Mouse (Mus musculus) B cell, adult 2 months (primary cell): ENCODE measurements around the gene Speer4c.
"Not testable (repeated sequence)": the region's sequence is repeated elsewhere in the genome, so short reads cannot be mapped to it uniquely, and the experiment has no call there.

ENCODE experiments used
- DNase-seq, 2 experiments: peaks; one replicate each; pipeline ENCODE4 v3.0.0; 2022

Speer4c gene

DNA sequence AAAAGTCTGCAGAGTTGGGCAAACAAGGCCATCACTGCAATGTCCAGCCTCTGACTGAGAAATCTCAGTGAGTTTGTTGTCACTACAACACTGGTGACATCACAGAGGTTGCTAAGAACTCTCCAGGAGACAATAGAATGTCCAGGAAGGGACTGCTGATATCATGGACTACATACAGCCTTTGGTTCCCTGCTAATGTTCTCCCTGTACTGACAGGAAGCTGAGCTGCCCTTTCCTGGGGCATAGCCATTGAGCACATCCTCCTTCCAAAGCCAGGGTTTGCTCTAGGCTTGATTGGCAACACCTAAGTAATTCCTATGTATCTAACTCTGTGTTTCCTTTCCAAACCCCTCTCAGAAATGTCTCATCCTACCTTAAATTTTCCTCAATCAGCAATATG lies at the start of gene Speer4c:
Speer4c (minus strand) TSS at position 101 of the 400 bp plus-strand sequence.
- not testable (repeated sequence) for DNase-seq

DNA sequence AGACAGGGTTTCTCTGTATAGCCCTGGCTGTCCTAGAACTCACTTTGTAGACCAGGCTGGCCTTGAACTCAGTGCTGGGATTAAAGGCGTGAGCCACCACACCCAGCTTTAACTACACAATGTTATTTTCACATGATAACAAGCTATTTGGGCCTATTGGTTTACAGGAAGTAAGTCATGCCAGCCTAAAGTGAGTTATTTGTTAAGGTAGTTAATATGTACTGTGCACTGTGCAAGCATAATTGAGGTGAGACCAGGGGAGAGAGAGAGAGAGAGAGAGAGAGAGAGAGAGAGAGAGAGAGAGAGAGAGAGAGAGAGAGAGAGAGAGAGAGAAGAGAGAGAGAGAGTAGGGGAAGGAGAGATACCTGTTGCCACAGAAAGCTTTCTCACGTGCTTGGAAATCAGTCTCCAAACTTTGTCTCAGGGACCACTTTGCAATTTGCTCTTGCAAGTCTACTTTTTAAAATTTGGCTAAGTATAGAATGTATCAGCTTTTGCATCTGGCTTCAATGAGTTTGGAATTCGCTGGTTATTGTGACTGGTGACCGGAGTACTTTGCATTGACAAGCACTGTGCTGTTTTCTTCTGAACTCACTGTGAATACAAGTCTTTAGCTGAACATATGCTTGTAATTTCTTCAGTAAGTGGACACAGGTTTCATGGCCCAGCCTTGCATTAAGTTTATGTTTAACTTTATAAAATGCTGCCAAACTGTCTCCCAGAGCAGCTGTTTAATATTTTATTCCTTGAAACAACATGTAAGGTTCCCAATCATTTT lies 33.6 kb upstream of the Speer4c start:
- DNase-seq: no peak

DNA sequence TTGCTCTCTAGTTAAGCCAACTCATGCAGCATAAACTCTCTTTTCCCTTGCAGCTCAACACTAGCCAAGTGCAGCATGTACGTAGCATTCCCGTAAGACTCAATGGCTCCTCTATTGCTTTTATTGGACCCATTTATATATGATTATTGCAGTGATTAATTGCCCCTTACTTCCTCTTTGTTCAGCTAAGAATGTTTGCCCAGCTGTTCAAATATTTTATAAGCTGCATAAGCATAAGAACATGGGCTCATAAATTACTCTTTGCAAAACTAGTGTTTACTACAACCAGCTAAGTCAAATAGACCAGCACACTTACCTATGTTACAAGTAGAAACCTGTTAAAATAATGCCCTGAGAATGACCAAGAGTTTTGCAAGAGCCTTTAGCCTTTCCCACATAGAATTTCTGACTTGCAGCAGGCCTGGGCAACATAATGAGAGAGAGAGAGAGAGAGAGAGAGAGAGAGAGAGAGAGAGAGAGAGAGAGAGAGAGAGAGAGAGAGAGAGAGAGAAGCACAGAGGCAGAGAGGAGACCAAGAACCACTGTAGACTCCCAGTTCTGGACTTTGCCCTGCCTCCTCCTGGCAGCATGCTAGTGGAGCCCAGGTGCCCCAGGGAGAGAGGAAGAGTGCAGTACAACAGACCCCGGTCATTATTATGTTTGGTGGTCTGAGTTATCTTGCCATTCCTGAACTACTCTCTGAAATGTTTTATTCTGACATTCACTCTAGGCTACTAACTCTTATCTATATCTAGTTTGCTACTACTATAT lies 20.2 kb upstream of the Speer4c start:
- DNase-seq: no peak

DNA sequence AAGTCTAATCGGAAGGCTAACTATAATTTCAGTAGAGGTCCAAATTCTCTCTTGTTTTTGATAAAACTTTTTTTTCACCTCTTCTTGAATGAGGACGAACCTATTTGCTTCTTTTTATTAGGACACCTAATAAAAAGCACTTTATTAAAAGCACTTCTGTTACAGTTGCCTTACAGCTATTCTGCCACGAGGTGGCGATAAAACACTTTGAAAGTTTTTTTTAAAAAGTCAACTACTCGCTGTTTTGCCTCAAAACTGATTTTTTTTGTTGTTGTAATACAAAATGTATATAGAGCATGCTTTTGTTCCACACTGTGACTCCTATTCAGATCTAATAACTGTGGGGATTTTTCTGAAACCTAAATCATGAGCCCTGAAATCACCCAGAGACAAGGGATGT lies 11.2 kb downstream of the Speer4c start:
- not testable (repeated sequence) for DNase-seq

DNA sequence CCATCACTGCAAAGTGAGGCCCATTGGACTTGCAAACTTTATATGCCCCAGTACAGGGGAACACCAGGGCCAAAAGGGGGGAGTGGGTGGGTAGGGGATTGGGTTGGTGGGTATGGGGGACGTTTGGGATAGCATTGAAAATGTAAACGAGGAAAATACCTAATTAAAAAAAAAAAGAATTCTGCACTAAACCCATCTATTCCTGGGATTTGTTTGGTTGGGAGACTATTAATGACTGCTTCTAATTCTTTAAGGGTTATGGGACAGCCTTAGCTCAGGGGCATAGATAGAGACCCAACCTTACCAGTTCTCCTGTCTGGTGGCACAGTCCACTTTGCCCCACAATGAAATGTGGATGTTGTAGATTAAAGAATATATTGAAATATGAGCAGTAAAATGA lies 16.4 kb downstream of the Speer4c start:
- not testable (repeated sequence) for DNase-seq

DNA sequence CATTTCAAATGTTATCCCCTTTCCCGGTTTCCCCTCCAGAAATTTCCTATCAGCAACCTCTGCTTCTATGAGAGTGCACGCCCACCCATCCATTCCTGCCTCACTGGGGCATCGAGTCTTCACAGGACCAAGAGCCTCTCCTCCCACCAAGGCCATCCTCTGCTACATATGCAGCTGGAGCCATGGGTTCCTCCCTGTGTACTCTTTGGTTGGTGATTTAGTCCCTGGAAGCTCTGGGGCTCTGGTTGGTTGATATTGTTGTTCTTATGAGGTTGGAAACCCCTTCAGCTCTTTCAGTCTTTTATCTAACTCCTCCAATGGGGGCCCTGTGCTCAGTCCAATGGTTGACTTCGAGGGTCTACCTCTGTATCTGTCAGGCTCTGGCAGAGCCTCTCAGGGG lies 22.2 kb downstream of the Speer4c start:
- not testable (repeated sequence) for DNase-seq

DNA sequence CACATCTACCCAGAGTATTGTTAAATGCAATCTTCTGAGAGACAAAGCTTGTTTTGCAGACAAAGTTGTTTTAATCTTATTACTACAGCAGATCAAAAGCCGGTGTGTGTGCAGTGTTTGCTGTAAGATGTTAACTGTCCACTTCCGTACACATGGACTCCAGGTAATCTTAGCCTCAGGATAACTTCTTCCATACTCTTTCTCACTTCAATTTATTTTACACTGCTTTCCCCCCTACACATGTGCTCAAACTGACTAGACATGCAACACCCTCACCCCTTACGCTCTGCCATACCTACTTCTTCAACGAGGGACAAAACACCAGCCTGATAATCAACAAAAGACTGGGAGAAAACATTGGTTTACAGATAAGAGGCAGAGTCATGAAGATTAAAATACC lies 23.2 kb downstream of the Speer4c start:
- DNase-seq: not testable (repeated sequence)

DNA sequence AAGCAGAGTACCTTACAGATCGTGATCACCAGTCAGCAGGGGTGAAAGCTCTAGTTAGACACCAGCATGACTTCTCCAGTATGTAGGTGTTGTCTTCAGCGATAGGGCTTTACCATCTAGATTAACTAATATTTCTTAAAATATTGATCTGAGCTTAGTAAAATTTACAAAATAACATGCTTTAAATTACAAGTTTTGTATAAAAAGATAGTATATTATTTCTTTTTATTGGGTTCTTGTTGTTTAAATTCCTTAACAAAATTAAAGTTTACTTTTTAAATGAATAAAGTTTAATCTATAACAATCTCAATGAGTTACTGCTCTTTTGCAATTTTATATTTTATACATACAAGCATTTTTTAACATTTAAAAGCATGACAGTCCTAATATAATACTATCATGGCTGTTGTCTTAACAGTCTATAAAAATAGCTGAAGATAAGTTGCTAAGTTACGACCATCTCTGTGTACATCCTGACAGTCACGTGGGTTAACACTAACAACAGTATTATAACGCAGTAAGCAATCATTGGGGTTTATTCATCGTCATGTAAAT lies 24.3 kb downstream of the Speer4c start:
- not testable (repeated sequence) for DNase-seq

DNA sequence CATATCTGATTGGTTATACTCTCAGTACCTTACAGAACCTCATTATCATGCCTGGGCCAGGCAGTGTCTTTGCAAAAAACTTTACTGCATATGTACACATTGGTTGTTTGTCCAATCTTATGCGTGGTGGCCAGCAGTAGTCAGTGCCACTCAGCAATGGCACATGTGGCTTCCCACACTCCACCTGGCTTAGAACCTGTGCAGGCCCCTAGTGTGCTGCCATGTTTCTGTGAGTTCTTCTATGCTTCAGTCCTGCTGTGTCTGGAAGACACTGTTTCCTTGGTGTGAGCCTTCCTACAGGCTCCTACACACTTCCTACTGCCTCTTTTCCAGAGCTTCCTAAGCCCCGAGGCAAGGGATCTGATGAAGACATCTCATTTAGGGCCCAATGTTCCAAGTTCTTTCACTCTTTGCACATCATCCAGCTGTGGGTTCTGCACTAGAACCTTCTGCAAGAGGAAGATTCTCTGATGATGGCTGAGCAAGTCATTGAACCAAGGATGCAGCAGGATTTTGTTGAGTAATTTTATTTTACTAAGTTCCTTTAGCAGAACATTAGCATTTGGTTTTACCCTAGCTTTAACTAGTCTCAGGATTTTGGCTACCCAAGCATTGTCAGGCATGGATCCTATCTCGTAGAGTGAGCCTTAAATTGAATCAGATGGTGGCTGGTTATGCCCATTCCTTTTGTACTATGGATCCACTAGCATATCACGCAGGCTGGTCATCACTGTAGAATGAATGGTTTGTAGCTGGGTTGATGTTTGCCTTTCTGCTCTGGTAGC lies 25.0 kb downstream of the Speer4c start:
- DNase-seq: not testable (repeated sequence)

DNA sequence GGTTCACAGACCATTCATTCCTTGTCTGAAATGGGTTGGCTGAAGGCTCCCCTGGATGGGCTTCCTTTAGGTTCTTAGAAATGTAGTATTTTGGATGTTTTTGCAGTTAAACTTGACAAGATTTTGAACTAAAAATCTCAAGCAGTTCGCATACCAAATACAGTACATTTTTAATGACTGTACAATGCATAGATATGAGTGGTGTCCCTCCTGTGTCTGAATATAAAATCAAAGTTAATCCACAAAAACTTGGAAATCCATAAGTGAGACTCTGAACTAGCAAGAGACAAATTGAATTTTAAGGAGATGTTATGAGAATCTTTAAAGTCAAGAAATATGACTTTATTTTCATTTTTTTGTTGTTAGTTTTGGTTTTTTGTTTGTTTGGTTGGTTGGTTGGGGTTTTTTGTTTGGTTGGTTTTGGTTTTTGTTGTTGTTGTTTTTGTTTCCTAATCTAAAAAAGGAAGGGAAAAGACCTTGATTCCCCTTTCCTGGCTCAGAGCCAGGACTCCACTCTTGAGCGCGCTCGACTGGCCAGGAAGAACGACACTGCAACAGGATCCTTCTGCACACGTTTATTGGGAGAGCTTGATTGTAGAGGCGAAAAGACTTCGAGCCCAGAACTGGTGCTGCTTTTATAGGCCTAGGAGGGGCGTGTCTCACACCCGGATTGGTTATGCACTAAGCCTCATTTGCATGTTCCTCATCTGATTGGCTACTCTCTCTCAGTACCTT lies 32.6 kb downstream of the Speer4c start:
- not testable (repeated sequence) for DNase-seq

DNA sequence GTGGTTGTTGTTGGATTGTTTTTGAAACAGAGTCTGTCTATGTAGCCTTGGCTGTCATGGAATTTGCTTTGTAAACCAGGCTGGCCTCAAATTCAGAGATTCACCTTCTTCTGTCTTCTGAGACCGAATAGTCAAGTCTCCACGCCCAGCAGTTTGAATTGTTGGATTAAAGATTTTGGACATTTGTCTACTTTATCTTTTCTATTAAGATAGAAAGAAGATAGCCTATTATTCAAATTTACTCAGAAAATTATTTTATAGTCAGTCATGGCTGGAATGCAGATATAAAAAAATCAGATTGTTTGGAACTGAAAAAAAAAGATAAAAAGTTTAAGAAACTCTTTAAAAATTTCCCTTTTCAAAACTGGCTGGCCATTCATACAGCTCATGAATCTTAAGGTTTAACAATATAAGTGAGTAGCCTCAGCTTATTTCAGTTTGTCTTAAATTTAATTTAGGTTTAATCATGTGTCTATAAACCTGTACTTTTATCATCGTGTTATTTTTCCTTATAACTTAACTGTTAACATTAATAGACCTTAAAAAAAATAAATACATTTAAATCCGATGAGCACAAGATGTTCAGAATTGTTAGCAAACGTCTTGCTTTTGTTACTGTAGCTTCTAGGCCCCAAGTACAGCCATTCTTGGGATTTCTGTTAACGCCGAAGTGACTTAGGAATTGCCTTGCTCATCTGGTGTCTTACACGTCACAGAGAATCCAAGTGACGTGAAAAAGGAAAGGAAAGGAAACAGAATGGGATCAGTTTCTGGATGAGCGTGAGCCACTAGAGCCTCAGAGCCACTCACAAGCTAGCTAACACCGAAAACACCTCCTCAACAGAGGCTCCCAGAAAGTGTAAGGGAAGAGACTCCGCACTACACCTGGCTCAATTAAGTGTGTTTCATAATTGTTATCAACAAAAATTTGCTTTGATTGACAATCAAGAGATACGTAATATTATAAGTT lies 33.8 kb downstream of the Speer4c start:
- DNase-seq: not testable (repeated sequence)

DNA sequence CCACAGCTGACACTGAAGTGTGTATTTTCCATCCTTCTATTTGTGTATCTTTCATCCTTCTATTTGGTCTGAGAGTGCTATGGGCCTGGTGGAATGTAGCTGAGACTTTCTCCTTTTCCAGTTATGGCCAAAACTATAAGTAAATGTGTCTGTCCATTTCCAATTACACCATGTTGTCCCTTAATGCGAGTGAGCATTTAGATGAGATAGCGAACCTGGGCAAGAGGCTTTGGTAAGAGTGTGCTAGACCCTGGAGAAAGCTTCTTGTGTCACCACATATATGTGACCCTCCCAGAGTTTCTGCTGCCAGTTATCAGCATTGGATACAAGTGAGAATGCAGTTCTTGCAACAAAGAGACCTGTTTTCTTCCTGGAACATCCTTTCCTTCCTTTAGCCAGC lies 35.2 kb downstream of the Speer4c start:
- DNase-seq: not testable (repeated sequence)

DNA sequence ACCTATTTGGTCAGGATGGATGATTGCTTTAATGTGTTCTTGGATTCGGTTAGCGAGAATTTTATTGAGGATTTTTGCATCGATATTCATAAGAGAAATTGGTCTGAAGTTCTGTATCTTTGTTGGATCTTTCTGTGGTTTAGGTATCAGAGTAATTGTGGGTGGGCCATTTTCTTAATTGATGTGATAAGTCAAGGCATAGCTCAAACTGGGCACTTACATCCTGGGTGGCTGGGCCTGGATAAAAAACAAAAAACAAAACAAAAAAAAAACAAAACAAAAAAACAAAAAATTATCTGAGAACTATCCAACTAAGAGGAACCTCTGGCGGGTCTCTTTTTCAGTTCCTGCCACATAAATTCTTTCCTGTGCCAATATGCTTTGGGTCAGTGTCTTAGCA lies 36.3 kb downstream of the Speer4c start:
- not testable (repeated sequence) for DNase-seq

DNA sequence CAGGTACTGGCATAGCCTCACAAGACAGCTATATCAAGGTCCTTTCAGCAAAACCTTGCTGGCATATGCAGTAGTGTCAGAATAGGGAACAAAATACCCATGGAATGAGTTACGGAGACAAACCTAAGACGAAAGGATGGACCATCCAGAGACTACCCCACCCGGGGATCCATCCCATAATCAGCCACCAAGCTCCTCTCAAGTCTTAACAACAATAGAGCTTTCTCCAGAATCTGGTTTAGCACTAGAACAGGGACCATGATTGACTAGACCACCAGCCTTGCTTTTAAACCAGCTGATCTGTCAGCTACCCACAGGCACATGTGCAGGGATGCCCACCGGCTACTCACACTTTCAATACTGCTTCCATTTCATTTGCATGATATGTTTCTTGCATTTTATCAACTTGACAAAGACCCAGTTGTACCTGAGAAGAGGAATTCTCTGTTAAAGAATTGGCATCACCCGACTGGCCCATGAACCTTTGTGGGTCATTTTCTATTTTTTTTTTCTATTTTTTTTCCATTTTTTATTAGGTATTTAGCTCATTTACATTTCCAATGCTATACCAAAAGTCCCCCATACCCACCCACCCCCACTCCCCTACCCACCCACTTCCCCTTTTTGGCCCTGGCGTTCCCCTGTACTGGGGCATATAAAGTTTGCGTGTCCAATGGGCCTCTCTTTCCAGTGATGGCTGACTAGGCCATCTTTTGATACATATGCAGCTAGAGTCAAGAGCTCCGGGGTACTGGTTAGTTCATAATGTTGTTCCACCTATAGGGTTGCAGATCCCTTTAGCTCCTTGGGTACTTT lies 39.4 kb downstream of the Speer4c start:
- not testable (repeated sequence) for DNase-seq

DNA sequence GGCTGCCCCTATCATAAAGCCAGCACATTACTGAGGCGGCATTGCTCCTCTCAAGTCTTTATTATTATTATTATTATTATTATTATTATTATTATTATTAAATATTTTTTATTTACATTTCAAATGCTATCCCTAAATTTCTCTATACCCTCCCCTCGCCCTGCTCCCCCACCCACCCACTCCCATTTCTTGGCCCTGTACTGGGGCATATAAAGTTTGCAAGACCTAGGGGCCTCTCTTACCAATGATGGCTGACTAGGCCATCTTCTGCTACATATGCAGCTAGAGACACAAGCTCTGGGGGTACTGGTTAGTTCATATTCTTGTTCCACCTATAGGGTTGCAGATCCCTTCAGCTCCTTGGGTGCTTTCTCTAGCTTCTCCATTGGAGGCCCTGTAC lies 40.1 kb downstream of the Speer4c start:
- not testable (repeated sequence) for DNase-seq

DNA sequence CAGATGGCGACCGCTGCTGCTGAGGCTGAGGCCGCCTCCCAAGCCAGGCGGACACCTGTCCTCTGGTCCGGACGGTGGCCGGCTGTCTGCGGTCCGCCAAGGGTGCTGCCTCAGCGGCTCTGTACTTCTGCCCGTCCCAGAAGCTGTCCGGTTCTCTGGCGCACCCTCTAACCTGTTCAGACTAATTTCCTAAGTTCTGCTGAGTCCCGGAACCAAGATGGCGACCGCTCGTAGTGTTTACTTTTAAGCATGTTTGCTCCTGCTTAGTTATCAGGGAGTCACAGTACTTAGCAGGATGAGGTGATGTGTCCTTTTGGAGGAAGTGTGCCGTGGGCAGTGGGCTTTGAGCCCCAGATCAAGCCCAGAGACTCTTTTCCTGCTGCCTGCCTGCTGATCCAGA lies 43.3 kb downstream of the Speer4c start:
- not testable (repeated sequence) for DNase-seq

DNA sequence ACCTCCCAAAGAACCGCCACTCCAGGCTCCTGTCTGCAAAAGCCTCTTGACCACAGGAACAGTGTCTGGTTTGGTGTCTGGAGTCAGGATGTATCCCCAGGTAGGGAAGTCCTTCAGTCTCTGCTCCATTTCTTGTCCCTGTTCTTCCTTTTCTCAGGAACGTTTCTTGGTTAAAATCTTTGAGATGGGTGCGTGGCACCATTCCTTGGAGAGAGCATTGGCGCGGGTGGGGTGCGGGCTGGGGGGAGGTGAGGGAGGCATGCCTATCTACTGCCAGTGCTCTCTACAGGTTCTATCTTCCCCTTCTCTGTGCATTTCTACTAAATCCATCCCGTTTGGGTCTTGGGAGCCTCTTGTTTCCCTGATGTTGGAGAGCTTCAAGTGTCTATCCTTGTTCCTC lies 50.2 kb downstream of the Speer4c start:
- not testable (repeated sequence) for DNase-seq
